Mouse (Mus musculus) lung, postnatal 4 days (tissue): Measurements from ENCODE around the gene Meig1.
"Not testable (repeated sequence)": the region's sequence is repeated elsewhere in the genome, so short reads cannot be mapped to it uniquely, and the experiment has no call there.

Source experiments
- DNase-seq, 2 experiments: peaks; one replicate each; pipeline ENCODE4 v3.0.0; 2021

Gene Meig1

DNA sequence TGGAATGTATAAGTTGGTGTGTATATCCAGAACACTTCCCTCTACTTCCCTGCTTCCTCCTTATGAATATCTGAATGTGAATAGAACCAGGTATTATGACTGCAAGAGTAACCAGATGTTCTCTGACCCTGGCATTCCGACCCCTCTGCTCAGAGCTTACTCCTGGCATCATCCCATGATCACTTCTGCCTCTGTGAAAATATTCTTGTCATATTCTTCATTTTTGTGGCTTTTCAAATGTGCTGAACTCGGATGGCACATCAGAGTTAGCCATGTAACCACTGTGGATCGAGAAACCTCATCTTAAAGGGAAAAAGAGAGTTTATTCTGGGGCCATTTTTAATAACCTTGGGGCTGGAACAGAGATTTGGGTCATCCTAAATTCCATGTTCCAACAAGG lies at the start of gene Meig1:
Gene Meig1 (minus strand): TSS at position 101 of the 400 bp plus-strand sequence.
- DNase-seq = no peak

DNA sequence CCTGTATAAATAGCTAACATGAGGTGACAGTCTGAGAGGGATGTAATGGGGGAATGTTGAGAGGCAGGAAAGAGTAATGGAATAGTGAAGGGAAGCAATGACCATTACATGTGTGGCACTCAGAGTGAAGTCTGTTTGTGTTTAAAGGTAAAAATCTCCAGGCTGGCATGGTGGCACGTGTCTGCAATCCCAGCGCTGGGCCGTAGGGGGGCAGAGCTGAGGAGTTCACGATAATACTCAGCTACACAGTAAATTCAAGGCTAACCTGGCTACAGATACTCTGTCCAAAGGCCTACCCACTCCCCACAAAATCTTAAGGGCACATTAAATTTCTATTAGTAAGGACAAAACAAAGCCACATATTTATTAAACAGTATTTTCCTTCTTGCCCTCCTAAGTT lies 34.1 kb upstream of the Meig1 start:
- no peak for DNase-seq

DNA sequence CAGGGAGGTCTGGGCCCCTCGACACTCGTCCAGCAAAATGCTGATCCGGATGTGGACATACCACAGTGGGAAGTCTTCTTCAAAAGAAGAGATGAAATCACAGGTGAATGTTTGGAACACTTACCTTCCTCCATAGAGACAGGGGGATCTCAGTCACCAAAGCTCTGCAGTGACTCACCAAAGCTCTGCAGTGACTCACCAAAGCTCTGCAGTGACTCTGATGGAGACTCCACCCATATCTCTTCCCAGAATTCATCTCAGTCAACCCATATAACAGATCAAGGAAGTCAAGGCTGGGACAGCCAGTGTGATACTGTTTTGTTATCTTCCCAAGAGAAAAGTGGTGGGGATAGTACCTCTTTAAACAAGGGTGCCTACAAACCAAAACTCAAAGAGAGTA lies 30.6 kb upstream of the Meig1 start:
- DNase-seq = no peak

DNA sequence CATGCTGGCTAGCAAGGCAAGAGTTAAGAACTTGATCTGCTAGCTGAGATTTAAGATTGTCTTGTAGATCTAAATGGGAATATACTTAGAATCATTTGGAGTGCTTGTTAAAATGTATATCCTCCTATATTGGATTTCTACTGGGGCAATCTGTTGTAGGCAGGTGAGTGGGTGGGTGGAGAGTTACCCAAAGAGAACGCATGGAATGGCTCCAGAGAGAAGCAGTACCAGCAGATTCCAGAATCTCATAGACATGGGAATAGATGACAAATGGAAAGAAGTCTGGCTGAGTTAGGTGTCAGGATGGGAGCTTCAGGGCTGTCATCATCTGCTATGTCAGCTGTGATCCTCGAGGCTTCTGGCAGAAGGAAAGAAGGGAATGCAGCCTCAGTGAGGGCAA lies 27.0 kb upstream of the Meig1 start:
- no peak for DNase-seq

DNA sequence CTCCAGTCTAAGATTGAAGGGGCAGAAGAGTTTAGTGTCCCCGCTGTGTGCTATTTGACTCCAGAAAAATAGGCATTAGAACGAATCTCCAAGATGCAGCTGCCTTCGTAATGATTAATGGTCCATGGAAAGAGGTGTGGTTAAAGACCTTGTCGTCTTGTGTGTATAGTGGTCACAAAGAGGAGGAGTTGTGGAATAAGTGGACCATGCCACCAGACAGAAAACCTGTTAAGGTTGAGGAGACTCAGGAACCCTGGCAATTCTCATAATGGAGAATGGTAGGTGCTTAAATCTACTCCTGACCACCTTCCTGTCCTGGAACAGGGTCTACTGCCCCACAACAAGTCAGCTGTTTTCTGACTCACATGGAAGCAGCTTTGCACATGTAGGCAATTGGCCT lies 23.5 kb upstream of the Meig1 start:
- DNase-seq = no peak

DNA sequence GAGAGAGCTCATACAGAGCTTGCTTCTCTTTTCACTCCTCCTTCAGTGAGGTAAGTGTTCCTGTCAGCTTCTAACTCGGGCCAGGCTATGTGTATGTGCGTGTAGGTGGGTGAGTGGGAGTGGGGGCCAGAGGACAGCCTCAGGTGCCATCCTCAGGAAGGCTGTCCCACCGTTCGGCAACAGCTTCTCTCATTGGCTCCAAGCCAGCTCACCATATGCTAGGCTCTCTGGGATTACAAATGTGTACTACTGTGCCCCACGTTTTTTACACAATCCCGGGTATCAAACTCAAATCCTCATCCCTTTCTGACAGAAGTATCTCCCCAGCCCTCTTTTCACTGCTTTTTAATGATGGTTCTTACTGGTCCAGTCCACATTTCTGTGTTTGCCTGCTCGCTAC lies 21.8 kb upstream of the Meig1 start:
- peak in 1 of 2 experiments; percentile 8 for DNase-seq

DNA sequence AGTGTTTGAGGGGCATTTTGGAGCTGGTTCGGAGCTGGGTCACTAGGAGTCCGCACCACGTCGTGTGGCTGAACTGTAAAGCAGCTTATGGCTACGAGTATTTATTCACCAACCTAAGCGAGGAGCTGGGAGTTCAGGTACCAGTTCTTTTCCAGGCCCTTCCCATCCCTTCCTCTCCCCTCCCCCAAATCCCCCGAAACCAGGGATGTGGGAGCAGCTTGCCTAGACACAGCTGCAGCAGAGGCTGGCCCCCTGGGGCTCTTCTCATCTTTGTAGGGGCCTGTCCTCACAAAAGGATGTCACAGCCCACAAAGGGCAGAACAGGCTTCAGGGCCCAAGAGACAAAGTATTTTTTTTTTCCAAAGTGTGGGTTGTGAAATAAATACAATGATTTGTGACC lies 15.5 kb upstream of the Meig1 start:
- DNase-seq = no peak

DNA sequence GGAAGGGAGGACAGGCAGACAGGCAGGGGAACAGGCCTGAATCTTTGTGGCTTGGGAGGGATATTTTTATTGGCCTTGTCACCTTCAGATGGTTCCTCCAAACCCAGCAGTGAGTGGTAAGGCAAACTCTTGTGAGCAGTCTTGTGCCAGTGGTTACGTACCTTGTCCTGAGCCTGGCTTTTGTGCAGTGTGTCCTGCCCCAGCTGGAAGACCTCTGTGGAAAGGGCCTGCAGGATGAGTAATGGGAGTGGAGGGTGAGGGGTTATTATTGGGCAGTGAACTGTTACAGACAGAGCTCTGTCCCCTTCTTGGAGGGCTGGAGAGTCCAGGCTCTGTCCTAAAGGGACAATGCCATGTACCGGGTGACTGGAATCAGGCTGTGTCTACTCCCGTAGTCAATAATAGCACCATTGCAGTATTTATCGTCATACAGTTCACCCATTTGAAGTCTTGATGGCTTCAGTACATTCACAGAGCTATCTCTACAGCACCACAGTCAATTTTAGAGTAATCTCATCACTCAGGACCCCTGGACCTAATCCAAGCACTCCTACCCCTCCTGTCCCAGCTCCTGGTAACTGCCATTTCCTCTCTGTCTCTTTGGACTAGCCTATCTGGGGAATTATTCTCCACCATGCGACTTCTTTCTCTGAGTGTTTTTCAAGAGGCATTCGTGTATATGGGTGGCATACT lies 13.1 kb upstream of the Meig1 start:
- no peak for DNase-seq

DNA sequence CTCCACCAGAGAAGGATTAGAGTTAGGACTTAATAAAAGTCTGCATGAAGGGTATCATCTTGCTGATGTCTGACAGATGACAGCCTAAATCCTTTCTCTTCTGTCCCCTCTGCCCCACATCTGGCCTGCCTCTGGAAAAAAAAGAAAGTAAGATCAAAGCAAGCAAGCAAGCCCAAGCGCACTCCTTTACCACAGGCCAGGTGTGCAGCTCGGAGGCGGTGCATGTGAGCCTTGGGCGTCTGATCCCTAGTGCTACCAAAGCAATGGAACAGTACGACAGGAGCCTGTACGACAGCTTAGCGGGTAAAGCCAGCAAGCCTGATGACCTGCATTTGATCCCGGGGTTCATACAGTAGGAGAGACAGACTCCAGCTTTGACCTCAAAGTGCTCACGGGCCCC lies 8.5 kb upstream of the Meig1 start:
- no peak for DNase-seq

DNA sequence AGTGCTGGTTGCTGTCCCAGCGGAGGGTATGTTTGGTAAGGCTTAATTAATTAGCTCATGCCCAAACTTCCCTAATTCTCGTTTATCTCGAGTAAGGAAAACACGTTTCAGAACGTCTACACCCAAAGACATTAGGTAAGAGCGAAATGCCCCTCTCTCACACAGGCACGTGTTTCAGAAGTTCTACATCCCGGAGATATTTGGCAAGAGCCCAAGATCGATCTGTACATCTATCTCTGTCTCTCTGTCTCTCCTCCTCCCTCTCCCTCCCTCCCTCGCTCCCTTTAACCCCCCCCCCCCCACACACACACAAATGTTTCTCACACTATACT lies 2.1 kb upstream of the Meig1 start:
- DNase-seq = no peak

DNA sequence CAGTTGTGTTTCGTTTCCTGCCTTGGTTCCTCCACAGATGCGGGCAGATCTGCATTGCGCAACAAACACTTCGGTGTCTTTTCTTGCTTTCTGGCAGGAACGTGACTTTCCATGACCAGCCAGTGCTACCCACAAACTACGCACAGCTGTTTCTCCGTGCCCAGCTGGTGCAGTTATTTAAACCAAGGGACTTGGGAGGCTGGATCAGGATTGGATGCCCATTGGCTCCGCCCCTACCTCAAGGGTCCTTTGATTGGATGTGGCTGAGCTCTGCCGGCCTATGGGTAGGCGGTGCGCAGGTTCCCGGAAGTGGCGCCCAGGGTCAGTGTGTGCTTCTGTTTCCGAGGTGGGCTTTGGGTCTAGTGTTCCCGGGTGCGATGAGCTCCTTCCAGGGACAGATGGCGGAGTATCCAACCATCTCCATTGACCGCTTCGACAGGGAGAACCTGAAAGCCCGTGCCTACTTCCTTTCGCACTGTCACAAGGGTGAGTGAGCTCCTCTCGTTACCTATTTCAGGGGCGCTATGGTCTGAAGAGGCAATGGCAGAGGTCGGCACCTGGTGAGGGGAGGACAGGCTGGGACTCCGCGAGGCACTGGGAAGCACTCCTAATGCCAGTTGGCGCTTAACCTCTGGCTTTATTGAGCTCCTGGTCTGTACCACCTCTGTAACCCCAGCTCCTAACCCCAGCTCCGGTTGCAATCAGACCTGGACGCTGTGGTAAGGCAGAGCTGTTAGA lies 1.6 kb upstream of the Meig1 start, which contains the start of gene Dclre1c:
Gene Dclre1c (plus strand): TSS at position 291 of the 738 bp plus-strand sequence.
- DNase-seq = peak; percentile 92 to 93

DNA sequence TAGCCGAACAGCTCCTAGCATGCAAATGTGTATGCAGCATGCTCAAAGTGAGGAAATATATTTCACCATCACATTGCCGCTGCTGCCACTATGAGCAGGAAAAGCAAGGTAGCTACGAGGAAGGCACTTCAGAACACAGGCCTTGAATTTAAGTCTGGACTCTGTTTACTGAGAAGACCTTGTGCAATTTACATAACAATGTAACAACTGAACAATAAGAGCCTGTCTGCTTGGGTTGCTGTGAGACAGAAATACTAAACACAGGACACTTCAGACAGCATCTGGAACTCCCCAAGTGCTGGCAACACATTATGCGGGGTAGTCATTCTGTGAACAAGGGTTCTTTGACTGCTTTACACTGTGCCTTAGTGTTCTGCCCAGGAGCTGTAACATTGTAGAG lies 2.3 kb downstream of the Meig1 start:
- no peak for DNase-seq

DNA sequence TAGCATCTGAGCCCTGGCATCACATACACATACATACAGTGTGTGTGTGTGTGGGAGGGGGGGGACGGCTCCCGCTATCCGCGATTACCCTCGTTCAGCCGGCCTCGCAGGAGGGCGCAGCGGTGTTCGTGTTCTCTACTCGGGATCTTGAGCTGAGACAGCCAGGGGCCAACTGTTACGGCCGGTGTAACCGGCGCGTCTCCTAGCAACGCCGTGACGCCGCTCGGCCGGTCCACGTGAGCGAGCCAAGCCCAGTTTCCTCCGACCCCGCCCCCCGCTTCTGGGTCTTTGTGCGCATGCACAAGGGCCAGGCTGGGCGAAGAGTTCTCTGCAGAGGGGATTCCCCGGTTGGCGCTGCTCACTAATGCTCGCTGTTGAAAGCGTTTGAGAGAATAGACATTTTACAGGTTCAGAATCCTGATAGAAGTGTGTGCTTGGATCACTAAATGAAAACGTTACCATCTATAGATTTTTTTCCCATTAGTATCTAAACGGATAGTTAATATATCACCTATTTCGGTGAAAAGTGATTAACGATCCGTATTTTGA lies 3.5 kb downstream of the Meig1 start:
- DNase-seq = peak; percentile 96 to 97

DNA sequence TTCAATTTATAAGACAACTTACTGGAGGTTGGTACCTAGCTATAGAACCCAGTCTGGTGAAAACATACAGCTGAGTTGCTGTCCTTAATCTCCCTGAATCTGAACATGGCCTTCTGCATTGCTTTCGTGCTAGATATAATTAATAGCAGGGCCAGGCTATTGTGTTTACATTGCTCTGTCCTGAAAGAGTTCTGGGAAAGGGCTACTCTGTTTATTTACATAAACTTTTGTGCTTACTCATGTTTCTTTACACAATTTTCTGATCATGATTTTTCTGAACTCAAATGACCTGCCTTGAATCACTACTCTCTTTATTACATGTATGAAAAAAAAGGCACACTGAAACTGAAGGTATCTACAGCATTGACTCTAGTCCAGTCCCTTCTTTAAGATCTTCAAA lies 6.8 kb downstream of the Meig1 start:
- DNase-seq = no peak

DNA sequence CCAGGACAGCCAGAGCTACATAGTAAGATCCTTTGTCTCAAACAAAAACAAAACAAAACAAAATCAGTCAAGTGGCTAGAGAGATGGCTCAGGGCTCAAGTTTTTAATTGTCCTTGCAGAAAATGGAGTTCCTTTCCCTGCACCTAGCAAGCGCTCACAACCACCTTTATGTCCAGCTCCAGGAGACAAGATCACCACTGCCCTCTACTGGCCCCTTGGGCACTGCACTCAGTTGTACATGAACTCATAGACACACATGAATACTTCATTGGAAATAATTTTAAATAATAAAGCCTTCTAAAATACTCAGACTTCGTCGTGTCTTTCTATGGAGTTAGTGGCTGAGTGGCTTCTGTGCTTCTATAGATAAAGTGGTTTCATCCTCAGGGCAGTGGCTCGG lies 8.2 kb downstream of the Meig1 start:
- peak; percentile 39 to 68 for DNase-seq

DNA sequence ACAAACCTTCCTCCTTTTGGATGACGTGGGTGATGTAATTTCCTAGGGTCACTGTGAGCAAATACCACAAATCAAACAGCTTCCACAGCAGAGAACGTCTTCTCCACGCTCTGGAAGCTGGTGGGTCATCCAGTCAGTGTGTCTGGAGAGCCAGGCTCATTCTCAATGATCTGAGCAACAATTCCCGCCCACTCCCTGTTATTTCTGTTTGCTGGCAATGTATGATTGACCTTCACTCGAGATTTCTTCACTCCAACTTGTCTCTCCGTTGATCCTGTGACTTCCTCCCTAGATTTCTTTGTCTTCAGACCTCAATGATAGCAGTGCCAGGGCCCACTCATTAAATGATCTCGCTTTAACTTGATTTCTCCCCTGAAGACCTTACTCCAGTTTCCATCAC lies 14.7 kb downstream of the Meig1 start:
- no peak for DNase-seq

DNA sequence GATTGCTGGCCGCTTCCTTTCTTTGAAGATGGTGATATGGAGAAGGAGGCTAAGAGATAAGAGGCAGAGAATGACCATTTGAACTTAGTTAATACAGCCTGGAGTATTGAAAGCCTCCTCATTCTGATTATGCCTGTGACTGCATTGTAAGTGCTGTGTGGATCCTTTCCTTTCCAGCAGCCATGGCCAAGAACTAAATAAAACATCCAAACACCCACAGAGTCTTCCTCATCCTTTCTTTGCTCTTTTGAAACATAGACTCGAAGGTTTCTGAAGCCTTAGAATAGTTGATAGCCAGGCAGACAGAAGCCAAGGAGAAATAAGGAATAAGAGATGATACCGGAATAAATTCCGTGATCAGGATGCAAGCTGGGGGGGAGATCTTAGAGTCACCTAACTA lies 16.5 kb downstream of the Meig1 start:
- no peak for DNase-seq

DNA sequence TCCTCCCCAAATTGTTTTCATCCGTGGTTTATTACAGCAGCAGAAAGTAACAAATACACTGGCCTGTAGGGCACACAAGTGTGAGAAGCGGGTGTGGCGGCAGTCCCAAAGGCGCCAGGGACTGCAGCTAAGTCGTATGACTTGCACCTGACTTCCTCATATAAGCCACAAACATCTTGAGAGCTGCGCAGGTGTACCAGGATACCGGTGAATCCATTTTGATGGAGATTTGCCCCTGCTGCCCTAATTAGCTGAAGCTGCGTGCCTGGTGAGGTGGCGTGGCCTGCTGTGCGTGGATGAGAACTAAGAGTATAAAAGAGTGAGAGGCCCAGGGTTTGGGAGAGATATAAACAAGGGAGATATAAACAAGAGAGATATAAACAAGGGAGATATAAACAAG lies 25.3 kb downstream of the Meig1 start, which contains the start of gene Olah:
Gene Olah (minus strand): TSS at position 101 of the 400 bp plus-strand sequence.
- DNase-seq = not testable (repeated sequence)

DNA sequence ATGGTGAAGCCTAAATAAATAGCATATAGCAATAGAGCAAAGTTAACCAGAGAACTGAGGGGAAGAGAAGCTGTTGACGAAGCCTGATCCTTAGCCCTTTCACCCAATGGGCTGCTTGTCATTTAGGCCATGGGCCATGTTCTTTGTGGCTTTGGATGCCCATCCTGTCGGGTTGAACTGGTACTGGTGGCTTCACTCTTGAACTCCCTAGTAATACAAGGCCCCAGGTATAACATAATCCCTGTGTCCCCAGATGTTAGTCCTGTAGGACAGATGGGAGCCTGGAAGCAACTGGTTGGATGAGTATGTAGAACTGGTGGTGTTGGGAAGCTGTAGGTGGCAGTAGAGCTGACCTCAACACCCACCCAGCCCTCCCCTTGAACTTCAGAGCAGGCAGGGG lies 30.5 kb downstream of the Meig1 start:
- no peak for DNase-seq

DNA sequence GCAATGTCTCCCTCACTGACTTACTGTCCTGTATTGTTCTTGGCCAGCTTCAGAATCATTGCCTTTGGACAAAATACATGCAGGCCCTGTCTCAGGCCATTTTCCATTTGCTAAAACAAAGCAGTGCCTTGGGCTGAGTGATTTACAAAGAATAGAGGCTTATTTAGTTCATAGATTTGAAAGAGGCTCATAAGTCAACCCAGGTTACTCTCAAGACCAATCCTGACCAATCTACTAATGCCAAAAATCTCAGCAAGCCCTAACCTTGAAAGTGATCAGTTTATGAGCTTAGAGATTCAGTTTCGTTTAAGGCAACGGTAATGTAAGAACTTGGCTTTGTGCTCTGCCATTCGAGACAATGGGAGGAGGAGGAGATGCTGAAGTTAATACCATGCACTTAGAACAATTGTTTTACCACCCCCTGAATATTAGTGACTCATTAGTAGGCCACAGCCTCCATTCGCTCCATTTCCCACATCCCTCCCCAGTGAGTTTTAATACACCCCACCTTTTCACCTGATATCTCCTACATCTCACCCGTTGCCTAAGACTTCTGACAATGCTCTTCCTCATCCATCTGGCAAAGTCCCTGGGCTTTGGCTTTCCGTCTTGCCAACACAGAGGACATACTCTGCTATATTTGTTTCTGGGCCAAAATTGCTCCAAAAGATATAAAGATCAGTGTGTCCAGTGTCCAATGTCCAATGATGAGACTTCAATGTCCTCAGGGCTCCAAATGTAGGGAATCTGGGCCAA lies 35.2 kb downstream of the Meig1 start:
- no peak for DNase-seq

DNA sequence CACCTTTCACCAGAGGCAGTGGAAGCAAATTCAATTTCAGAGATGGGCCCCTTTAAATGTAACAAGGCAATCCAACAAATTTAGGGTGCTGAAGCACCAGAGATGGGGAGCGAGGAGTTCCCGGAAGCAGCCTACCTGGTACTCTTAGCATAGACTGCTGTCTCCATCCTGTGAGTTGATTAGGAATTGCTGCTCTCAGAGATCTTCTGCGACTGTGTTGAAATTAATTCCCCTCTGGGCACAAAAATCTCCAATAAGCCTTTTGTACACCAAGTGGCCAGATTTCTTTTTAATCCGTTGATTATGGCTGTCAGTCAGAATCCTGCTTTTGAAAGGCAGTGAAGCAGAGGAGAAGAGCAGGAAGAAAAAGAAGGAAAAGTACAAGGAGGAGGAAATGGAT lies 57.3 kb downstream of the Meig1 start:
- DNase-seq = no peak

DNA sequence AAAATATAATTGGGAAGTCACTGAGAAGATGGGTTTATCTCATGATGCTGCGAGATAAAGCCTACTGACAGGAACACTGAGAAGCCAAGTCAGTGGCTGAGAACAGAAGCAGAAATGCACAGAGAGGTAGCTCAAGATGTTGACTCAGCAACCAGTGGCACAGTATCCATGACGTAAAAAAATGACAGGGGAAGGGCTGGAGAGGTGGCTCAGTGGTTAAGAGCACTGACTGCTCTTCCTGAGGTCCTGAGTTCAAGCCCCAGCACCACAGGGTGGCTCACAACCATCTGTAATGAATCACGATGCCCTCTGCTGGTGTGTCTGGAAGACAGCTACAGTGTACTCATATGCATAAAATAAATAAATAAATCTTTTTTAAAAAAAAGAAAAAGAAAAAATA lies 61.4 kb downstream of the Meig1 start:
- no peak for DNase-seq
